Mouse (Mus musculus) neural tube, embryonic 15.5 days (tissue): ENCODE measurements at regions not wholly inside any gene's neighbourhood (a gene's known extent, or its start where the extent isn't known, plus 50 kb on each side); places are given as distances from the start of the nearest gene placed in this dataset.

Experiments
- ATAC-seq: fragments of 200-750 bp; cut with Nextera tagmentation; 2 replicates; pipeline ENCODE4 v1.8.0; 2017; ENCODE audit warnings: mild to moderate bottlenecking, moderate TSS enrichment, moderate library complexity; ENCODE audit not compliant: low FRiP score
- H3K27ac ChIP-seq: fragments of 300-500 bp; sonication (generic); replicated peaks from 2 replicates; pipeline ENCODE4 v1.5.1; 2015; ENCODE audit warnings: mild to moderate bottlenecking, inconsistent platforms
- H3K27me3 ChIP-seq: fragments of 300-500 bp; sonication (generic); replicated peaks from 2 replicates; pipeline ENCODE4 v1.6.1; 2015; ENCODE audit warnings: inconsistent platforms
- H3K36me3 ChIP-seq: fragments of 300-500 bp; sonication (generic); 2 replicates; pipeline ENCODE4 v1.6.1; 2015; ENCODE audit warnings: inconsistent platforms
- H3K4me1 ChIP-seq: fragments of 300-500 bp; sonication (generic); 2 replicates; pipeline ENCODE4 v1.6.1; 2015; ENCODE audit warnings: inconsistent platforms
- H3K4me2 ChIP-seq: fragments of 300-500 bp; sonication (generic); 2 replicates; pipeline ENCODE4 v1.6.1; 2015; ENCODE audit warnings: inconsistent platforms, mild to moderate bottlenecking, moderate library complexity
- H3K4me3 ChIP-seq: fragments of 300-500 bp; sonication (generic); replicated peaks from 2 replicates; pipeline ENCODE4 v1.5.1; 2015; ENCODE audit warnings: mild to moderate bottlenecking, inconsistent platforms
- H3K9ac ChIP-seq: fragments of 300-500 bp; sonication (generic); replicated peaks from 2 replicates; pipeline ENCODE4 v1.6.1; 2015; ENCODE audit warnings: mild to moderate bottlenecking, inconsistent platforms
- H3K9me3 ChIP-seq: fragments of 300-500 bp; sonication (generic); replicated peaks from 2 replicates; pipeline ENCODE4 v1.6.1; 2016; ENCODE audit warnings: inconsistent platforms
- WGBS: fragments of 180-500 bp; shearing (Covaris S2); methylation state at CpG from one replicate; pipeline ENCODE4 v1.1.7; 2015; ENCODE audit warnings: mixed read lengths; 5-methylcytosine and 5-hydroxymethylcytosine counted together

GRCm38 (mm10) chr13:71263315-71263878 is 421.8 kb upstream of the Adamts16 start:
- H3K27ac ChIP-seq, result no peak overlapping the region
- no peak; the same call in 1 of the 2 replicates for ATAC-seq
- WGBS, result 45% methylated on average over 16 of the region's 16 CpGs
- H3K4me3 ChIP-seq, result peak overlapping the region; percentile 14
- H3K4me2 ChIP-seq, result peak overlapping the region; percentile 48
- no peaks in the 10 kb centered on the region for H3K36me3 ChIP-seq
- 0 out of 2 replicates have a peak overlapping the region, but pooled peaks have one; percentile 28 for H3K9ac ChIP-seq
- H3K9me3 ChIP-seq, result no peaks in the 10 kb centered on the region
- 0 out of 2 replicates have a peak, but pooled peaks cover 5% of the 10 kb centered on the region for H3K4me1 ChIP-seq
- no peaks in the 10 kb centered on the region for H3K27me3 ChIP-seq

DNA sequence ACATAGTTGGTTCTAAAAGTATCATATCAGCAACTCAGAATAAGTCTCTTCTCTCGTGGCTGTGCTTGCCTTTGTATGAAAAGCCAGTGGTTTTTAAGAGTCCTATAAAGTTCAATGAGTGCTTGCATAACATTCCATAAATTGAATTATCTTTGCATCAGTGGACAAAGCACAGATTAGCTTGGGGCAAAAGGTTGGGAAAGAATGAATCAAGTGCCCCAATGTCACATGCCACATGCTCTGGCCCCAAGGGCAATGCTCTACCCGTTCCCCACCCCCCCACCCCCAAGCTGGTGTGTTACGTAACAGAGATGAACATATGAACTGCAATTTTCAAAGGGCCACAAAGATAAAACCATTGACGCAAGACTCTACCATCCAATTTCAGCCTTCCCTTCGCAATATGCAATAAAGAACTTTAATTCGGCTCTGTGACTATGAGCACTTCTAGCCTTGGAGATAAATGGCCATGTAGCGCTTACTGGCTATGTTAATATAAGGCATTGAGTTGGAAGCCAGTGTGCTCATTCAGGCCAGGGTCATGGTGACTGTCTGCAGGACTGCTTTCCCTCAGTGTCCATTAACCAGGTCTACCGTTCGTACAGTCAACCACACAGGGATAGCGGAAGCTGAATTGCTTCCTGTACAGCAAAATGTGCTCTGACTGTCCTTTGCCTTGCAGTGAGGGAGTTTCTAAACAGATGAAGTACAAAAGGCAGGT is 421.1 kb upstream of the Adamts16 start:
- Histone ChIP-seq H3K36me3 (no peaks in the 10 kb centered on the region), H3K4me2 (peak overlapping the region; percentile 48), H3K4me3 (no peak overlapping the region; the same call in 1 of the 2 replicates), H3K27me3 (no peaks in the 10 kb centered on the region), H3K4me1 (0 out of 2 replicates have a peak, but pooled peaks cover 5% of the 10 kb centered on the region), H3K9ac (no peak overlapping the region), H3K27ac (no peak overlapping the region), H3K9me3 (no peaks in the 10 kb centered on the region)
- 56% methylated on average over 10 of the region's 10 CpGs for WGBS
- no peak for ATAC-seq

DNA sequence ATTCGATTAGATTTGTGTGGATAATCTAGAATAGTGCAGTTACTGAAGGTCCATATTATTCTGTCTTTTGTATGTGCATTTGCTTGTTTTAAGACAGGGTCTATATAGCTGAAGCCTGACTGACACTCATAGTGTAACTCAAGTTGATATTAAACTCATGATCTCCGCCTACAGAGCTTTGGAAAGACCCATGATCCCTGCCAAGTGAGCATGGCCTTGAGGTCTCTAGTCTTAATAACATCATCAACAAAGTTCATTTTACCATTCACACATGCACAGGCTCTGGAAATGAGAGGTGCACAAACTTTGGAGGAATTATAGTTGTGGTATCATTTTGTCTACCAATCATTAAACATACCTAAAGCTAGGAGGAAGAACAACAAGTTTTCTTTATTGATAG is 412.4 kb upstream of the Adamts16 start:
- ATAC-seq, result no peak
- no peak overlapping the region for H3K4me2 ChIP-seq
- no peak overlapping the region for H3K27ac ChIP-seq
- no peaks in the 10 kb centered on the region for H3K4me1 ChIP-seq
- no peak overlapping the region for H3K4me3 ChIP-seq
- no peak overlapping the region for H3K9ac ChIP-seq
- H3K27me3 ChIP-seq, result 0 out of 2 replicates have a peak, but pooled peaks cover 3% of the 10 kb centered on the region
- WGBS, result 95% methylated on average over 2 of the region's 2 CpGs
- no peaks in the 10 kb centered on the region for H3K9me3 ChIP-seq
- H3K36me3 ChIP-seq, result no peaks in the 10 kb centered on the region

DNA sequence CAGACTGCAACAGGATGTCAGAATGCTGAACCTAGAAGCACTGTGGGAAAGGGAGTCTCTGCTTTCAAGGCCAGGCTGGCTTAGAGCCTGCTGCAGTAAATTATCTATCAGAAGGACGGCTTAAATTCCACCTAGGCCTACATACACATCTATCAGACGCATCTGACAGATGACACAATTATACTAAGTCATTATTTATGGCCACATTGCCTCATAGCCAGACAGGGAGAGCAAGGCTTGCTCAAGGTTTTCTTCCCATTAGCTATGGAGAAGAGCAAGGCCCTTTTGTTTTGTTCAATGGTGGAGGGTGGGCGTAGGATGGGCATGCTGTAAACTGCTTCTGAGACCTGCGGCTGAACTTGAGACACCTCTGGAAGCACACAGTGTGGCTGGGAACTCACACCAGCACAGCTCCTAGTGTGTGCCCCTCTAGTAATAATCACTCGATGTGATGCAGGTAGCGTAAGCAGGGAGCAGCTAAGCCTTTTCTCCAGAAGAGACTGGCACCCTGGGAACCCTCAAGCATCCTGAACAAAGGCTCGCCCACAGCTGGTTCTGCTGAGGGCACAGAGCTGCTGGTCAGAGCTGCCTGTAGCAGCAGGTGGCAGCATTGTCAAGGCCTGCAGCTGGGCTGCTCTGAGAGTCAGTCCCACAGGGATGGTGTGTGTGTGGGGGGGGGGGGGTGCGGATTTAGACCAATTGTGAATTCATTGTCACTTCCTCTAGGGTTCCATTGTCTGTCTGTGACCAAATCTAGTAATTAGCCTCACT is 406.8 kb upstream of the Adamts16 start:
- H3K36me3 ChIP-seq, result no peaks in the 10 kb centered on the region
- 23% methylated on average over 8 of the region's 8 CpGs for WGBS
- ATAC-seq, result peak; percentile 53; the same call in 1 of the 2 replicates
- 0 out of 2 replicates have a peak, but pooled peaks cover 8% of the 10 kb centered on the region for H3K4me1 ChIP-seq
- H3K9me3 ChIP-seq, result no peaks in the 10 kb centered on the region
- H3K27me3 ChIP-seq, result 0 out of 2 replicates have a peak, but pooled peaks cover 3% of the 10 kb centered on the region
- no peak overlapping the region for H3K9ac ChIP-seq
- no peak overlapping the region for H3K4me3 ChIP-seq
- H3K4me2 ChIP-seq, result no peak overlapping the region
- no peak overlapping the region for H3K27ac ChIP-seq

GRCm38 (mm10) chr13:71247241-71247640 is 405.6 kb upstream of the Adamts16 start:
- H3K36me3 ChIP-seq, result no peaks in the 10 kb centered on the region
- ATAC-seq, result no peak
- no peak overlapping the region for H3K4me3 ChIP-seq
- H3K27ac ChIP-seq, result no peak overlapping the region
- 0 out of 2 replicates have a peak, but pooled peaks cover 3% of the 10 kb centered on the region for H3K27me3 ChIP-seq
- no peaks in the 10 kb centered on the region for H3K9me3 ChIP-seq
- H3K4me2 ChIP-seq, result no peak overlapping the region
- no peak overlapping the region for H3K9ac ChIP-seq
- 0 out of 2 replicates have a peak, but pooled peaks cover 8% of the 10 kb centered on the region for H3K4me1 ChIP-seq

DNA sequence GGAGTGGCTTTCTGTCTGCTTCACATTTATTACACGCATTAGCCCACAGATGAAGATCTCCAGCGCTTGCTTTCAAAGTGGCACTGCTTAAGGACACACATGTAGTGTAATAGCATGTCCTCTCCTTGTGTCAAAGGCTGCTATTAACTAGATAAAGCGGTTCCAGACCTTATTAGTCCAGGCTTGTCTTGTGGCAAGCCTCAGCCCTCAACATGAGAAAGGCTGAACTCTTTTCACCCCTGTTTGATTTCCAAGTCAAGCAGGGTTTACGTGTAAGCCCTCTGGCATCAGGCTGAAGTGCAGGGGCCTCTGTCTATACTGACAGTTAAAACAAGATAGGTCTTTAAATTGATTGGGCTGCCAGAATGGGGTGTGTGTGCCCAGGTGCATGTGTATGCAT is 403.7 kb upstream of the Adamts16 start:
- peaks cover 3% of the 10 kb centered on the region; the same call in 1 of the 2 replicates for H3K27me3 ChIP-seq
- no peaks in the 10 kb centered on the region for H3K36me3 ChIP-seq
- H3K4me2 ChIP-seq, result no peak overlapping the region
- no peak overlapping the region for H3K9ac ChIP-seq
- H3K27ac ChIP-seq, result no peak overlapping the region
- ATAC-seq, result no peak
- no peak overlapping the region for H3K4me3 ChIP-seq
- WGBS, result 90% methylated on average over 4 of the region's 4 CpGs
- H3K9me3 ChIP-seq, result no peaks in the 10 kb centered on the region
- H3K4me1 ChIP-seq, result 0 out of 2 replicates have a peak, but pooled peaks cover 8% of the 10 kb centered on the region

DNA sequence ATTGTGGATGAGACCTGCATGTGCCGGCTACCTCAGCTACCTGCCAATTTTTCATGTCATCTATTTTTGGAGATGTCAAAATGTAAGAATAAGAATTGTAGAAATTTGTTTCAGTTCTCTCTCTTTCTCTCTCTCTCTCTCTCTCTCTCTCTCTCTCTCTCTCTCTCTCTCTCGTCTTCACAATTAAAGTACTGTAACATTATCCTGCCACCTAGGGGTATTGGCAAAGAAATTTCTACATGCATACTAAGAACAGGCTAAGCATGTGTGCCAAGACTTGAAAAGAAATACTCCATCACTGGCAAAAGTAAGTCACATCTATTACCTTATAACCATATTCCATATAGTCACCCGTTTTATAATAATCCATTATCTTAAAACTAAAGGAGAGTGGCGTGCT is 398.2 kb upstream of the Adamts16 start:
- Histone ChIP-seq H3K27ac (no peak overlapping the region), H3K9ac (no peak overlapping the region), H3K4me2 (no peak overlapping the region), H3K4me1 (no peaks in the 10 kb centered on the region), H3K4me3 (no peak overlapping the region), H3K9me3 (no peaks in the 10 kb centered on the region), H3K36me3 (no peaks in the 10 kb centered on the region), H3K27me3 (no peaks in the 10 kb centered on the region; the same call in 1 of the 2 replicates)
- ATAC-seq, result no peak
- 63% methylated on average over 4 of the region's 4 CpGs for WGBS

DNA sequence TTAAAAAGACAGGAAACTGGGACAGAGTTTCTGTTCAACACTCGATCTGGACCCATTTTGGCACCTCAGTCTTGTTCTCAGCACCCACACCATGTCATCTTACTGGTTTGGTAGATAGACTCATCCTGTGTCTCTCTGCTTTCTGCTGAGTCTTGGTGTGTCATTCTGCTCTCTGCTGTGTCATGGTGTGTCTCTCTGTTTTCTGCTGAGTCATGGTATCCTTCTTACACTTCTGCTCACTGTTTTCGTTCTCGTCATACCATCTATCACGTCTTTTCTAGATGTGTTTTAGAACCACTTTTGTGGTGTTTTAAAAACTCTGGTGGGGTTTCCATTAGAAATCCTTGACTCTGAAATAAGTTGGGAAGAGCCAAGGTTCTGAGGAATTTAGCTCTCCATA is 393.7 kb upstream of the Adamts16 start:
- Histone ChIP-seq H3K4me1 (no peaks in the 10 kb centered on the region), H3K27me3 (no peaks in the 10 kb centered on the region), H3K9me3 (no peaks in the 10 kb centered on the region), H3K27ac (no peak overlapping the region), H3K4me2 (no peak overlapping the region), H3K9ac (no peak overlapping the region), H3K4me3 (no peak overlapping the region), H3K36me3 (no peaks in the 10 kb centered on the region)
- no peak for ATAC-seq
- WGBS, result 93% methylated on average over 4 of the region's 4 CpGs

- WGBS, result 79% methylated on average over 5 of the region's 5 CpGs
Observed at GRCm38 (mm10) chr13:71231182-71231581, 389.6 kb upstream of the Adamts16 start.

DNA sequence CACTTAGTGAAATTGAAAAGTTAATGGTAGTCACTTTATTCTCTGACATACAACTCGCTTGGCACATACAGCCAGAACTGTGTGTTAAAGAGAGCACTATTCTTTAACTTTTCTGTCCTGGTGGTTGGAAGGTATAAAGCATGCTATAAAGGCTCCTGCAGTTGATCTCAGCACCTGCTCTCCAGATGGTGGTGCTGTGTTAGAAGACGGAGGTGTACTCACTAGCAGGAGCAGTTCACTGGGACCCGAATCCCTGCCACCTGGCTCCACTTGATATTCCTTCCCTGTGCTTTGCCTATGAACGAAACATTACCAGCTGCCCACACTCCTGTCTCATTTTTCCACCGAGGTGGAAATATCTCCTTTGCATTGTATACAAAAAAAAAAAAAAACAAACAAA is 373.2 kb upstream of the Adamts16 start:
- Histone ChIP-seq H3K9me3 (no peaks in the 10 kb centered on the region), H3K9ac (no peak overlapping the region), H3K4me3 (no peak overlapping the region), H3K27ac (no peak overlapping the region), H3K4me1 (0 out of 2 replicates have a peak, but pooled peaks cover 2% of the 10 kb centered on the region), H3K27me3 (no peaks in the 10 kb centered on the region), H3K36me3 (no peaks in the 10 kb centered on the region), H3K4me2 (no peak overlapping the region)
- no peak for ATAC-seq
- WGBS, result 62% methylated on average over 5 of the region's 5 CpGs

More at GRCm38 (mm10) chr13:71231182-71231581, 389.6 kb upstream of the Adamts16 start:
- H3K4me2 ChIP-seq, result no peak overlapping the region
- H3K4me3 ChIP-seq, result no peak overlapping the region
- H3K4me1 ChIP-seq, result no peaks in the 10 kb centered on the region
- no peaks in the 10 kb centered on the region for H3K27me3 ChIP-seq
- no peak for ATAC-seq
- H3K9ac ChIP-seq, result no peak overlapping the region
- H3K27ac ChIP-seq, result no peak overlapping the region
- H3K36me3 ChIP-seq, result no peaks in the 10 kb centered on the region
- H3K9me3 ChIP-seq, result no peaks in the 10 kb centered on the region

DNA sequence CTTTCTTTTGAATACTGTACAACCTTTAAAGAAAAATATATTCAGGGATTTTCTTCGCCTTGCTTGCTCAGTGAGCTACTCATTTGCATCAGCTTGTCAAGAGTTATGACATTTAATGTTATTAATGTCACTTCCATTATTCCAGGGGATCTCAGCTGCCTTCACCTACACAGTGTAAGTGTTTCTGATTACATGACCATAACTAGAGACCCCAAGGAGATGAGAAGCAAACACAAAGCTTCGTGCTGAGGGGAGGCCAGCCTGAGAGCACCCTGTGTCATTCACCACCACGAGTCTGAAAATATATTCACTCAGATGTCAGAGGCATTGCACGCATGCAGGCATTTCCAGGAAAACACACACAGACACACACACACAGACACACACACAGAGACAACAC is 369.8 kb upstream of the Adamts16 start:
- WGBS, result 63% methylated on average over 4 of the region's 4 CpGs
- no peak overlapping the region for H3K4me3 ChIP-seq
- H3K36me3 ChIP-seq, result no peaks in the 10 kb centered on the region
- no peak overlapping the region for H3K9ac ChIP-seq
- no peak overlapping the region for H3K27ac ChIP-seq
- H3K4me2 ChIP-seq, result no peak overlapping the region
- H3K4me1 ChIP-seq, result no peaks in the 10 kb centered on the region
- no peak for ATAC-seq
- no peaks in the 10 kb centered on the region for H3K27me3 ChIP-seq
- H3K9me3 ChIP-seq, result no peaks in the 10 kb centered on the region
